Mouse (Mus musculus) spleen, postnatal 10 days (tissue): ENCODE measurements around the gene Srgap1.

Source experiments
- DNase-seq, 2 experiments: peaks; one replicate each; pipeline ENCODE4 v3.0.0; 2021 to 2022; ENCODE audit warnings: low spot score in 2 of 2

Gene Srgap1

GRCm38 (mm10) chr10:122046904-122047726 is at the start of gene Srgap1:
Srgap1 (minus strand) TSS chr10:122047315.
- DNase-seq = peak; percentile 24 to 36

GRCm38 (mm10) chr10:122096462-122096979 is 49.4 kb upstream of the Srgap1 start:
- no peak for DNase-seq

- DNase-seq = no peak
These were observed 43.4 kb upstream of the Srgap1 start for GRCm38 (mm10) chr10:122090472-122090871.

GRCm38 (mm10) chr10:122081352-122081751 is 34.2 kb upstream of the Srgap1 start:
- no peak for DNase-seq

- DNase-seq = no peak
These were observed 22.0 kb upstream of the Srgap1 start for GRCm38 (mm10) chr10:122069153-122069552.

- DNase-seq = no peak
These were observed 8.7 kb upstream of the Srgap1 start for GRCm38 (mm10) chr10:122055826-122056225.

GRCm38 (mm10) chr10:122054535-122054934 is 7.4 kb upstream of the Srgap1 start:
- peak; percentile 36 to 72 for DNase-seq

- peak; percentile 76 to 87 for DNase-seq
These were observed 4.7 kb upstream of the Srgap1 start for GRCm38 (mm10) chr10:122051831-122052230.

- DNase-seq = peak; percentile 74 to 82
These were observed 731 bp upstream of the Srgap1 start for GRCm38 (mm10) chr10:122047727-122048365.

GRCm38 (mm10) chr10:122046511-122046903 is 608 bp downstream of the Srgap1 start:
- no peak for DNase-seq

- DNase-seq = no peak
These were observed 1.2 kb downstream of the Srgap1 start for GRCm38 (mm10) chr10:122045946-122046345.

- no peak for DNase-seq
These were observed 2.2 kb downstream of the Srgap1 start for GRCm38 (mm10) chr10:122044926-122045325.

GRCm38 (mm10) chr10:122040372-122040771 is 6.7 kb downstream of the Srgap1 start:
- DNase-seq = peak in 1 of 2 experiments; percentile 51

- no peak for DNase-seq
These were observed 7.5 kb downstream of the Srgap1 start for GRCm38 (mm10) chr10:122039566-122039965.

- no peak for DNase-seq
These were observed 8.6 kb downstream of the Srgap1 start for GRCm38 (mm10) chr10:122038554-122038953.

- no peak for DNase-seq
These were observed 13.8 kb downstream of the Srgap1 start for GRCm38 (mm10) chr10:122033271-122033670.

- no peak for DNase-seq
These were observed 16.7 kb downstream of the Srgap1 start for GRCm38 (mm10) chr10:122030420-122030819.

- no peak for DNase-seq
These were observed 17.4 kb downstream of the Srgap1 start for GRCm38 (mm10) chr10:122029738-122030137.

GRCm38 (mm10) chr10:122025198-122025597 is 21.9 kb downstream of the Srgap1 start:
- no peak for DNase-seq

- DNase-seq = no peak
These were observed 26.2 kb downstream of the Srgap1 start for GRCm38 (mm10) chr10:122020906-122021305.

- no peak for DNase-seq
These were observed 26.9 kb downstream of the Srgap1 start for GRCm38 (mm10) chr10:122020255-122020654.

- DNase-seq = no peak
These were observed 28.5 kb downstream of the Srgap1 start for GRCm38 (mm10) chr10:122018594-122019048.

GRCm38 (mm10) chr10:122017743-122018142 is 29.4 kb downstream of the Srgap1 start:
- no peak for DNase-seq
